Mouse (Mus musculus): ENCODE results near the gene Btbd35f25.
"Not testable (repeated sequence)": the region's sequence is repeated elsewhere in the genome, so short reads cannot be mapped to it uniquely, and the experiment has no call there.

Gene Btbd35f25

GRCm38 (mm10) chrX:31717056-31717455, at the start of gene Btbd35f25:
TSS of gene Btbd35f25 (minus strand) at chrX:31717156.
- CTCF ChIA-PET, result not testable (repeated sequence)

GRCm38 (mm10) chrX:31766255-31766654, 49.3 kb upstream of the Btbd35f25 start:
- CTCF ChIA-PET, result no interaction called here

- CTCF ChIA-PET, result no interaction called here
Observed at GRCm38 (mm10) chrX:31764001-31764400, 47.0 kb upstream of the Btbd35f25 start.

- CTCF ChIA-PET, result no interaction called here
Observed at GRCm38 (mm10) chrX:31745079-31745478, 28.1 kb upstream of the Btbd35f25 start.

GRCm38 (mm10) chrX:31736958-31737357, 20.0 kb upstream of the Btbd35f25 start:
- CTCF ChIA-PET, result no interaction called here

All from spleen, embryonic (tissue).